18 mouse cellular contexts compared by ENCODE assay signal in genomic region chr13:99454977-99455376, GRCm38 (mm10).
DNase-seq lines count a peak whose midpoint lies in the region; ATAC-seq and TF ChIP-seq lines count a peak whose summit lies in the region.
"Had no signal": no experiment of that assay in that cellular context is flagged by ENCODE, and none has a peak within 500 bp of the region (broad histone marks: within the 10 kb centered on the region; RNA-seq: fewer than 3 reads in every experiment).

No protein-coding gene starts in this region.

- no peak overlapping the region for H3K4me2 ChIP-seq in hindbrain, embryonic 13.5 days
- H3K4me2 ChIP-seq in hindbrain, embryonic 12.5 days (replicated peaks): no peak overlapping the region
- H3K4me2 ChIP-seq in midbrain, embryonic 13.5 days (replicated peaks): no peak overlapping the region
- H3K4me2 ChIP-seq in midbrain, embryonic 15.5 days: no peak overlapping the region
- H3K4me2 ChIP-seq: heart, embryonic 12.5 days had no signal

- DNase-seq in gastrocnemius, adult 2 months: no peak
- DNase-seq in gastrocnemius, postnatal 25 days: no peak
- DNase-seq: adrenal gland, adult 2 months; adrenal gland, postnatal 25 days; cerebellum, adult 11 months; cerebellum, adult 9-10 months; gastrocnemius, postnatal 10 days; heart, postnatal 36 days; kidney, adult 11 months had no signal

- WGBS in hindbrain, embryonic 13.5 days: 82% methylated on average over 7 of the region's 7 CpGs
- 89% methylated on average over 7 of the region's 7 CpGs for WGBS in hindbrain, embryonic 12.5 days
- 83% methylated on average over 7 of the region's 7 CpGs for WGBS in midbrain, embryonic 13.5 days
- WGBS in midbrain, embryonic 15.5 days: 80% methylated on average over 7 of the region's 7 CpGs

- H3K36me3 ChIP-seq in hindbrain, embryonic 13.5 days: peaks cover 8% of the 10 kb centered on the region
- peaks cover 6% of the 10 kb centered on the region; the same call in 1 of the 2 replicates for H3K36me3 ChIP-seq in hindbrain, embryonic 12.5 days
- H3K36me3 ChIP-seq in midbrain, embryonic 13.5 days: peaks cover 28% of the 10 kb centered on the region
- 0 out of 2 replicates have a peak, but pooled peaks cover 4% of the 10 kb centered on the region for H3K36me3 ChIP-seq in midbrain, embryonic 15.5 days (replicated peaks)

- no peak overlapping the region for H3K4me3 ChIP-seq in gastrocnemius, adult 2 months
- no peak overlapping the region for H3K4me3 ChIP-seq in hindbrain, embryonic 13.5 days
- H3K4me3 ChIP-seq in hindbrain, embryonic 12.5 days: no peak overlapping the region
- H3K4me3 ChIP-seq in midbrain, embryonic 13.5 days (replicated peaks): no peak overlapping the region
- H3K4me3 ChIP-seq in midbrain, embryonic 15.5 days: no peak overlapping the region
- H3K4me3 ChIP-seq: embryonic facial prominence, embryonic 10.5 days; heart, adult 2 months; heart, embryonic 12.5 days had no signal

- no peak overlapping the region for H3K9ac ChIP-seq in hindbrain, embryonic 13.5 days
- H3K9ac ChIP-seq in hindbrain, embryonic 12.5 days: no peak overlapping the region
- H3K9ac ChIP-seq in midbrain, embryonic 13.5 days (replicated peaks): no peak overlapping the region
- no peak overlapping the region for H3K9ac ChIP-seq in midbrain, embryonic 15.5 days
- H3K9ac ChIP-seq: heart, embryonic 12.5 days had no signal

- H3K4me1 ChIP-seq in hindbrain, embryonic 13.5 days (replicated peaks): peaks cover 59% of the 10 kb centered on the region
- H3K4me1 ChIP-seq in hindbrain, embryonic 12.5 days: peaks cover 45% of the 10 kb centered on the region
- peaks cover 68% of the 10 kb centered on the region for H3K4me1 ChIP-seq in midbrain, embryonic 13.5 days (replicated peaks)
- peaks cover 30% of the 10 kb centered on the region for H3K4me1 ChIP-seq in midbrain, embryonic 15.5 days

- ATAC-seq in hindbrain, embryonic 13.5 days (ENCODE audit: low FRiP score): no peak
- ATAC-seq in hindbrain, embryonic 12.5 days (ENCODE audit: low FRiP score): no peak
- ATAC-seq in midbrain, embryonic 13.5 days: no peak
- no peak for ATAC-seq in midbrain, embryonic 15.5 days (replicated peaks)
- ATAC-seq: forebrain, embryonic 14.5 days; hindbrain, embryonic 16.5 days had no signal

- no peak for TF ChIP-seq CTCF in gastrocnemius, adult 2 months (IDR thresholded peaks at IDR 0.05)

- H3K27me3 ChIP-seq in hindbrain, embryonic 13.5 days: no peaks in the 10 kb centered on the region
- no peaks in the 10 kb centered on the region for H3K27me3 ChIP-seq in hindbrain, embryonic 12.5 days
- H3K27me3 ChIP-seq in midbrain, embryonic 13.5 days: no peaks in the 10 kb centered on the region
- H3K27me3 ChIP-seq in midbrain, embryonic 15.5 days (replicated peaks): no peaks in the 10 kb centered on the region
- H3K27me3 ChIP-seq: heart, embryonic 12.5 days had no signal

- H3K9me3 ChIP-seq in hindbrain, embryonic 13.5 days: no peaks in the 10 kb centered on the region
- H3K9me3 ChIP-seq in hindbrain, embryonic 12.5 days (replicated peaks): no peaks in the 10 kb centered on the region
- no peaks in the 10 kb centered on the region for H3K9me3 ChIP-seq in midbrain, embryonic 13.5 days
- H3K9me3 ChIP-seq in midbrain, embryonic 15.5 days: no peaks in the 10 kb centered on the region
- H3K9me3 ChIP-seq: embryonic facial prominence, embryonic 10.5 days; heart, embryonic 12.5 days had no signal

- intact Hi-C loops in gastrocnemius, adult 2 months (cut with DNase I): no loop called here

- peak overlapping the region; percentile 73 for H3K27ac ChIP-seq in gastrocnemius, adult 2 months
- peak overlapping the region; percentile 58 for H3K27ac ChIP-seq in hindbrain, embryonic 13.5 days
- no peak overlapping the region; the same call in 1 of the 2 replicates for H3K27ac ChIP-seq in hindbrain, embryonic 12.5 days
- peak overlapping the region; percentile 17; the same call in 1 of the 2 replicates for H3K27ac ChIP-seq in midbrain, embryonic 13.5 days
- no peak overlapping the region for H3K27ac ChIP-seq in midbrain, embryonic 15.5 days
- H3K27ac ChIP-seq: embryonic facial prominence, embryonic 10.5 days; heart, adult 2 months had no signal

Comparison
In these comparisons a context has a peak if more than half of its experiments do, and no peak if none do; other contexts are left out.
1. H3K27ac ChIP-seq: peak in gastrocnemius, adult 2 months (single experiment), hindbrain, embryonic 13.5 days (single experiment) and midbrain, embryonic 13.5 days (single experiment); none in hindbrain, embryonic 12.5 days (single experiment) and midbrain, embryonic 15.5 days (single experiment).